Mouse (Mus musculus): ENCODE data around the gene Ehhadh.
"Not testable (repeated sequence)": the region's sequence is repeated elsewhere in the genome, so short reads cannot be mapped to it uniquely, and the experiment has no call there.

The Ehhadh gene

GRCm38 (mm10) chr16:21787516-21788353 is at the start of gene Ehhadh:
TSS of gene Ehhadh (minus strand) at chr16:21787807.
- in situ Hi-C loops (cut with MboI; ENCODE audit: unreplicated experiment in 2 of 2) = no loop called here

GRCm38 (mm10) chr16:21836311-21837072 is 48.9 kb upstream of the Ehhadh start:
- in situ Hi-C loops (cut with MboI; ENCODE audit: unreplicated experiment in 2 of 2) = loop anchor here (5.0 to 25.0 kb wide), 6 partner anchors 168 to 976 kb away; partner anchors contain the start of genes Crygs (in 1 of the 2) and Senp2 (in 1 of the 2)

DNA sequence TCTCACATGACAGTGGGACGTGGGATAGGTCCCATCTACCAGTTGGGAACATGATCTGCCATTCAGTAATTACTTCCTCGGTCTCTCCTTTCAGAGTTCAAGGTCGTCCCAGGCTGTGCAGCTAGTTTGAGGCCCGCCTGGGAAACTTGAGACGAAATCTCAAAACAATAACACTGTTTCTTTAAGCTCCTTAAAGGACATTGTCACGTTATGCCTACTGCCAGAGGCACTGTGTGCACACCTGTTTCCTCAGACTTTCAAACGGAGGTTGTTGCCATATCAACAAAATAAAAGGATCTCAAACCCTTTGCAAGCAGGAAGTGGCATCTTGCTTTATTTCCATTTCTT is 48.0 kb upstream of the Ehhadh start:
- in situ Hi-C loops (cut with MboI; ENCODE audit: unreplicated experiment in 2 of 2) = loop anchor here (5.0 to 25.0 kb wide), 6 partner anchors 169 to 977 kb away; partner anchors contain the start of genes Crygs (in 1 of the 2) and Senp2 (in 1 of the 2)

DNA sequence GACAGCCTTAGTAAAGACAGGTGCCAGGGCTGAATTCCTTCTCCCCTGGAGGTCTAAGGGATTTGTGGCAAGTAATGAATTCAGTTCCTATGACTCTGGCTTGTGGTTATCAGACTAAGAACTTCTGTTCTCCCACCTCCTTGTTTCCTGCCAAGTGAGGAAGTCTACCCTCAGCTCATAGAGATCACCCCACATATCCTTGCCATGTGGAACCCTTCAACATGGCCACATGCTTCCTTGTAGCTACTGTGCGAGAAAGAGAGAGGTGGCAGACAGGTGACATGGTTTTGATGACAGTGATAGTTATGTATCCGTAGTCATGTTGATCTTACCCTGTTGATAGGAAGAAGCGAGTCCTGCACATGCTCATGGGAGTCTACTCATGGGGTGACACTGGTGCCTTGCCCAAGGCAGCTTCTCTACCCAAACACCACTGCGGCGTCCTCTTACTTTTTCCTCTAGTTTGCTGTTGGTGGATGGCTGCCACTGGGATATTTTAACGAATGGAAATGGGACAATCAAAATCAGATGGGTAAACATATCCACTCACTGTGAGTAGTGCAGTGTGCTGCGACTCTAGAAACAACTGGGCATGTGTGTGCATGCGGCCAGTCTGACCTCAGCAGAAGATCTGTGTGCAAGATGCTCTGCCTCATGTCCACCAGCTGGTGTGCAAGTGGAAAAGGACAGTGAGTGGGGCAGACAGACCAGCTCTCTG is 47.4 kb upstream of the Ehhadh start:
- in situ Hi-C loops (cut with MboI; ENCODE audit: unreplicated experiment in 2 of 2) = loop anchor here (5.0 to 25.0 kb wide), 6 partner anchors 170 to 977 kb away; partner anchors contain the start of genes Crygs (in 1 of the 2) and Senp2 (in 1 of the 2)

DNA sequence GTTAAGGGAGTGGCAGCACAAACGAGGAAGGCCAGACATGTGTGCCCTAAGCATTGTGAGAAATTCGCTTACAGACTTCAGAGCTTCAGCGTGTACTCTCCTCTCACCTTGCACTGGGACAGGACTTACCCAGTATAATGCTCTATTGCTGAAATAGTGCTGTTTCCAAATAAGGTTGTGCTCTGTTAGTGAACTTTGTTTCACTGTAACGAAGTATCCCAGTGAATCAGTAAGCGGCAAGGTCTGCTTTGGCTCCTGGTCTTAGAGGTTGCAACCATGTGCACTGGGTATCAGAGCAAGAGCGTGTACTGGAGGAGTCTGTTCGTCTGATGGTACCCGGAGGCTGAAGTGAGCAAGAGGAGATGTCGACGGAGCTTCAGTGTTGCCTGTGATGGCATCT is 46.4 kb upstream of the Ehhadh start:
- in situ Hi-C loops (cut with MboI; ENCODE audit: unreplicated experiment in 2 of 2) = loop anchor here (10.0 to 25.0 kb wide), 5 partner anchors 171 to 978 kb away; partner anchors contain the start of genes Crygs (in 1 of the 2) and Senp2 (in 1 of the 2)

DNA sequence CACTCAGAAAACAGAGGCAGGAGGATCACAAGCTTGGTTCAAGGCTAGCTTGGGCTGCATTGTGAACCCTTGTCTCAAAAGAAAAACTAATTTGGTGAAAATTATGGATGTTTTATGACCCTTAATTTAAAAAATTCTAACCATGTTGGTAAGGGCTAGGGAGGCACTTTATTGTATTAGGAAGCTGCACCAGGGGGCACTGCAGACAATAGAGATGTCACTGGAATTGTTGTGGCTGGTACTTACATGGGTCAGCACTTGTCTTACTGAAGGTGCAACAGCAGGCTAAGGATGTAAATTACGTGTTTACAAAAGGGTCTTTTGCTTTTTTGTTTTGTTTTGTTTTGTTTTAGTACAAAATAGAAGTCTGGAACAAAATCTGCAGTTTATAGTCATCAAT is 45.9 kb upstream of the Ehhadh start:
- in situ Hi-C loops (cut with MboI; ENCODE audit: unreplicated experiment in 2 of 2) = loop anchor here (10.0 to 25.0 kb wide), 5 partner anchors 171 to 979 kb away; partner anchors contain the start of genes Crygs (in 1 of the 2) and Senp2 (in 1 of the 2)

DNA sequence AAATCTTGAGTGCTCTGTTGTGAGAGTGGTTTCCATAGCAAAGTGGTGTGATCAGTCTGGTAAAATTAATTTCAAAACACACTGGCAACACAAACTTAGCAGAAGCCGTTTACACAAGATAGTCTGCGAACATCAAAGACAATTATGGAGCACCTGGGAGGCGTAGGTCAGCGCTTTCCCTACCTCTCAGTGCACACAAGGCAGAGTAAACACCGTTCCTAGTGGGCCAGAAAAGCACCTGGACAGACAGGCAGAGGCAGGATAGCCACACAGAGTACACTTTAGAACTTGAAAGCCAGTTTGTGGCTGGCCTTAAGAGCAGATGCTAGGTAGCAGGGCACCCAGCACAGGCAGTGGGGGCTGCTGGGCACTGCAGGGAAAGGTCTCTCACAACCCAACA is 44.2 kb upstream of the Ehhadh start:
- in situ Hi-C loops (cut with MboI; ENCODE audit: unreplicated experiment in 2 of 2) = loop anchor here (10.0 to 25.0 kb wide), 5 partner anchors 173 to 981 kb away; partner anchors contain the start of genes Crygs (in 1 of the 2) and Senp2 (in 1 of the 2)

- in situ Hi-C loops (cut with MboI; ENCODE audit: unreplicated experiment in 2 of 2) = loop anchor here (10.0 to 25.0 kb wide), 5 partner anchors 174 to 982 kb away; partner anchors contain the start of genes Crygs (in 1 of the 2) and Senp2 (in 1 of the 2)
These were observed 43.2 kb upstream of the Ehhadh start for GRCm38 (mm10) chr16:21830784-21831183.

DNA sequence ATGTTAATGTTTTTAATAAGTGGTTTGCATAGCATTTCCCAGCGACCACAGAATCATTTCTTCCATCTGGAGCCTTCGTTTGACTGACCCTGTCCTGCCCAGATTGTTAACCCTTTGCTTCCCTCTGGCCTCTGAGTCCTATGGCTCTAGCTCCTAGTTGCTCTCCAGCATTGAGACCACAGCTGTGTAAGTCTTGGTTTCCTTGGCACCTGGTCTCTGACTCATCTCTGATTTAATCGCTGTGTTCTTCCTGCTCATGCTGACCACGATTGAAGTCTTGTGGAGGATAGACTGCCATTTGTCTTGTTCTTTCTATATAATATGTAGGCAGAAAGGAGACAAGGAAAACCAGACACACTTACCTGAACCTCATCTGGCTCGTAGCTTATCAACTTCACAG is 42.1 kb upstream of the Ehhadh start:
- in situ Hi-C loops (cut with MboI; ENCODE audit: unreplicated experiment in 2 of 2) = loop anchor here (10.0 to 25.0 kb wide), 5 partner anchors 175 to 983 kb away; partner anchors contain the start of genes Crygs (in 1 of the 2) and Senp2 (in 1 of the 2)

- in situ Hi-C loops (cut with MboI; ENCODE audit: unreplicated experiment in 2 of 2) = loop anchor here (25.0 kb wide), 2 partner anchors 735 to 985 kb away; partner anchors contain the start of gene Crygs (in 1 of the 2)
These were observed 40.0 kb upstream of the Ehhadh start for GRCm38 (mm10) chr16:21827581-21827980.

DNA sequence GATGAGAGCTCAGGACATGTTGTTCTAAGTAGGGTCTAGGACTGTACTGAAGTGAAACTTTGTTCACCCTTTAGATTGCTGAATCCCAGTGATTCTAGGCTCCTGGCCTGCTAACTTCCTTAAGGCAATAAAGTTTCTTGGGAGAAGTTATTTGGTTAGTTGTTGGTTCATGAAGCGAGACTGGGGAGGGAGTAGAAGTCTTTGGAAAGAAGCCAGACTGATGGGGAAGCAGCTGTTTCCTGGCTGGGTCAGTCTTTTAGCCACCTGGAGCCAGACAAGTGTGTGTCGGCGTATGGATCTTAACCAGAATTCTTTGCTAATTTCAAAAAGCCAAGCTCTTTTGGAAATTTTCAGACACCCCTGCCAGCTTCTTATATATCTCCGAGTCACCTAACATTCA is 39.5 kb upstream of the Ehhadh start:
- in situ Hi-C loops (cut with MboI; ENCODE audit: unreplicated experiment in 2 of 2) = loop anchor here (25.0 kb wide), 2 partner anchors 735 to 985 kb away; partner anchors contain the start of gene Crygs (in 1 of the 2)

DNA sequence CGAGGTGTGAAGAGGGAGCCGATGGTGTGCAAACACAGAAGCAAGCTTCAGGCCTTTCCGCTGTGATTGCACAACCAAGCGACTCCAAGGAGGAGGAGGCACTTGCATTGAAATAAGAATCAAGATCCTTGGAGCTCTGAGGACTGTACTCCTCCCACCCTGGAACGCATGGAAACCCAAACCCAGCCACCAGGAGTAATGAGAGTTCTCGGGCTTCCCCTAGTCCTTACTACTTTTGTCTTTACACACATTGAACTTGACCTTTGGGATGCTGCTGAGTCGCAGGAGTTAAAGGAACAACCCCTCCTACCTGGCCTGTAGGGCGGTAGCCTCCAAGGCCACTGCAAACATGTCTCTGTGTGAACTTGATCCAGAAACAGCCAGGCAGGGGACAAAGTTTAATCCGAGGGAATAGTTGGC is 38.0 kb upstream of the Ehhadh start:
- in situ Hi-C loops (cut with MboI; ENCODE audit: unreplicated experiment in 2 of 2) = loop anchor here (25.0 kb wide), 2 partner anchors 737 to 987 kb away; partner anchors contain the start of gene Crygs (in 1 of the 2)

DNA sequence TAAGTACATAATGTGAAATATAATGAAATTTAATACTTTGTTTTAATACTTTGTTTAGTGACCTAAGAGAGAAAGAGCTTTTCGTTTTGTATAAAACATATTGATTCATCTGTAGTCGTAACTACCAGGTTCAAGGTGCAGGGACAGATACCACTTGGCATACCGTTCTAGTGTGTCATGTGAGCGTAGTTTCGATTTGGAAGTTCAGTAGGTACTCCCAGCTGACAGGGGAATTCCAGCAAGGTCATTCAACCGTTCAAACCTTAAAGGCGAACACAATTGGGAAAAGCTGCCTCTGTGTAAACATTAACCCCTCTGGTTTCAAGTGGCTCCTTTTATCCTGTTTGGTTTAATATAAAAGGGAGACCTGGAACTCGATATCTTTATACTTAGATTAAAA is 31.0 kb upstream of the Ehhadh start:
- in situ Hi-C loops (cut with MboI; ENCODE audit: unreplicated experiment in 2 of 2) = loop anchor here (10.0 kb wide), 2 partner anchors 204 to 334 kb away; no protein-coding TSS in a partner anchor

DNA sequence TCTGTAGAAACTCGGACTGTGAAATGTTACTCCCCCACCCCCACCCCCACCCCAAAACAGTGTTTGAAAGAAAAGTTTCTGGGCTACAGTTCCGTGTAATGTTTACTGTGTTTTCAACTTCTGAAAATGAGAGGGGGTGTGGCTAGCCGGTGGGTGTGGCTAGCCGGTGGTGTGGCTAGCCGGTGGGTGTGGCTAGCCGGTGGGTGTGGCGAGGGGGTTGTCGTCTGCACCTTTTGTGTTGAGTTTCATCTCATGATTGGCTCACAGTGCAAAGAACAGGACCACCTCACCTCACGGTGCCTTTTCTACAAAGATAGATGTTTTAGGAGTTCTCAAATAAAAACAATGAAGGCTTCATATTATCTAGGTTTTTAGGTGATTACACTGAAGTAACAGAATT is 30.5 kb upstream of the Ehhadh start:
- in situ Hi-C loops (cut with MboI; ENCODE audit: unreplicated experiment in 2 of 2) = loop anchor here (10.0 kb wide), 2 partner anchors 203 to 333 kb away; no protein-coding TSS in a partner anchor

GRCm38 (mm10) chr16:21815669-21816010 is 28.0 kb upstream of the Ehhadh start:
- in situ Hi-C loops (cut with MboI; ENCODE audit: unreplicated experiment in 2 of 2) = loop anchor here (10.0 kb wide), 2 partner anchors 201 to 331 kb away; no protein-coding TSS in a partner anchor

DNA sequence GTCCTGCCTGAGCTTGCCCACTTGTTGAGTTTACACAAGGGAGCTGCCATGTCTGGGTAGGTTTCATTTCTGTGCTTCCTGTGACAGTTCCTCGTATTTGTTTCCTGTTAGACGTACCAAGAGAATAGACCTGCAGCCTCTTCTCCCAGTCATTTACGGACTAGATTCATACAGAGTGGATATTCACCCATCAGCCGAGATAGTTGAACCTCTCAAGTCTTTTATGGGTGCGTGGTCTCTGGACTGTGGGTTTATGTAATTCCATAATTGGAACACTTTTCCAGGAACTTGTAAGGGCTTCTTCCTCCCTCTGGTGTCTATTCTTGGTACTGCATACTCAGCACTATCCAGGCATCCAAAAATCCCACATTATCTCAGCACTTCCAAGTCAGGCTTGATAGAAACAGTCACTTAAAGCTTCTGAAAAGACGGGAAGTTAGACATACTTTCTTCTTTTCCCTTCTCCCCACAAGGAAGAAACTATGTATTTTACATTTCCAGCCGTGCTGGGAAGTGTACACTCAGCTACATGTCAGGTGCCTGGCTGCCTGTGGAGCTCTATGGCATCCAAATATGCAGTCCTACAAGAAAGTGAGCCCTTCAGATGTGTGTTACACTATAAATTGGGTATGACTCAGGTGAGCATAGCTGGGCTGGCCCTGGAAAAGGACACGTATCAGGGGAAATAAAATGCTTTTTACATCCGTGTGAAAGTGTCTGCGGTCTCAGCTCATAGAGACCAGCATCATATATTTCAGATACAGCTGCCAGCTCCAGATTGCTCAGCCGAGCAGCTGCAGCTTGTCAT is 27.5 kb upstream of the Ehhadh start:
- in situ Hi-C loops (cut with MboI; ENCODE audit: unreplicated experiment in 2 of 2) = loop anchor here (5.0 to 10.0 kb wide), 3 partner anchors 83 to 330 kb away; no protein-coding TSS in a partner anchor

DNA sequence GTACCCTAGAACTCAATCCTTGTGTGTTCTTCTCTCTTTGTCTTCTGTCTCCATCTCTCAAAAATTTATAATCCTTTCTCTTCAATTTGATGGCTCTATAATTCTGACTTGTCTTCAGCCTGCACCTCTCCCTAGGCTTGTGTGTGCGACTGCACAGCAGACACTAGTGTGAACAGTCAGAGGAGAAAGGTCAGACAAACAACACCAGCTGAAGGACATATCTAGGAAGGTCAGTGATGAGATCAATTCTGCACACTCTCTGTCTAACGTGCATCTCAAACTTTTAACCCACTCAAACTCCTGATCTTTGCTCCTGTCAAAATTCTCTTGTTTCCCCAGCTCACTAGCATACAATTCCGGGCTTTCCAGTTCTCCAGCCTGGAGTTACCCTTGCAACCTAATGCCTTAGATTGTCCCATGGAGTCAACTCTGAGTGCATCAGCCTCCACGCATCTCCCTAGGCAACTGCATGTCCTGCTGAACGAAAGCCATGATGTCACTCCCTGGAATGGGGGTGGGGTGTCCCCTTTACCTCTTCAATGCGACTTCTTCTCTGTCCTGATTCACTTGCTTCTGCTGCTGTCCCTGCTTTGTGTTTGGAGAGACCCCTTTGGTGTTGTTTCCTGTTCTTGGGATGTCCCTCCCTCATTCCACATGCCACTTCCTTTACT is 25.7 kb upstream of the Ehhadh start:
- in situ Hi-C loops (cut with MboI; ENCODE audit: unreplicated experiment in 2 of 2) = loop anchor here (5.0 to 10.0 kb wide), 3 partner anchors 81 to 328 kb away; no protein-coding TSS in a partner anchor

DNA sequence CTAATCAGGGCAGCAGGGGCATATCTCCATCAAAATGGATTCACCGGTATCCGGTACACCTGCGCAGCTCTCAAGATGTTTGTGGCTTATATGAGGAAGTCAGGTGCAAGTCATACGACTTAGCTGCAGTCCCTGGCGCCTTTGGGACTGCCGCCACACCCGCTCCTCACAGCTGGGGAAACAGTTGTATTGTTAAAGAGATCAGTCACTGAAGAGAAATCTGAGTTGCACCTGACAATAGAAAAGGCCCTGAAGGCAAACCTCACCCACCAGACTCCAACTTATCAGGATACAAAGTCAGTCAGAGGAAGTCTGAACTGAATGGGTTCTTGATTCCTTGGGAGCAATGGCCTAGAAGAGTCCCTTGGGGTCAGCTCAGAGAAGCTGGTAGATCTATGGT is 20.2 kb upstream of the Ehhadh start:
- in situ Hi-C loops (cut with MboI; ENCODE audit: unreplicated experiment in 2 of 2) = not testable (repeated sequence)
